Mouse (Mus musculus): ENCODE data around the gene Phactr4.

Gene Phactr4

GRCm38 (mm10) chr4:132338943-132339342 lies 83.3 kb downstream of the Phactr4 start:
- DNase-seq (ENCODE audit: low spot score) = no peak

DNA sequence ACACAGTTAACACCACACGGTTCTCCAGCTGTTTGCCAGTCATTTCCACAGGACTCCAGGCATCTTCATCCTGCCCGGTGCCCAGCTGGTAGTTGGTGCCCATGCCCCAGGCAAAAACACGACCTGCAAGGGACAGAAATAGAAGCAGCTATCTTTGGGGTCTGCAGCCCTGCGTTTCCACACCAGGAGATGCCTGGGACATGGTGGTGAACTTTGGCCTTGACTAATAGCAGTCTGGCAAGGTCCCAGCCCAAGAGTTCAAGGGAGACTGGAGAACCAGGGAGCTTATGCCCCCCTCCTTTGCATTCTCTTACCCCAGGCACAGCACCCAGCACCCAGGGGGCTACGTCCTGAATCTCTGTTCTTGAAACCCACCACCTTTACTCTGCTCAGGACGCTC lies 89.4 kb downstream of the Phactr4 start:
- DNase-seq (ENCODE audit: low spot score) = no peak

GRCm38 (mm10) chr4:132331960-132332359 lies 90.3 kb downstream of the Phactr4 start:
- DNase-seq (ENCODE audit: low spot score) = no peak

- no peak for DNase-seq (ENCODE audit: low spot score)
Observed at GRCm38 (mm10) chr4:132329835-132330354, 92.4 kb downstream of the Phactr4 start.

DNA sequence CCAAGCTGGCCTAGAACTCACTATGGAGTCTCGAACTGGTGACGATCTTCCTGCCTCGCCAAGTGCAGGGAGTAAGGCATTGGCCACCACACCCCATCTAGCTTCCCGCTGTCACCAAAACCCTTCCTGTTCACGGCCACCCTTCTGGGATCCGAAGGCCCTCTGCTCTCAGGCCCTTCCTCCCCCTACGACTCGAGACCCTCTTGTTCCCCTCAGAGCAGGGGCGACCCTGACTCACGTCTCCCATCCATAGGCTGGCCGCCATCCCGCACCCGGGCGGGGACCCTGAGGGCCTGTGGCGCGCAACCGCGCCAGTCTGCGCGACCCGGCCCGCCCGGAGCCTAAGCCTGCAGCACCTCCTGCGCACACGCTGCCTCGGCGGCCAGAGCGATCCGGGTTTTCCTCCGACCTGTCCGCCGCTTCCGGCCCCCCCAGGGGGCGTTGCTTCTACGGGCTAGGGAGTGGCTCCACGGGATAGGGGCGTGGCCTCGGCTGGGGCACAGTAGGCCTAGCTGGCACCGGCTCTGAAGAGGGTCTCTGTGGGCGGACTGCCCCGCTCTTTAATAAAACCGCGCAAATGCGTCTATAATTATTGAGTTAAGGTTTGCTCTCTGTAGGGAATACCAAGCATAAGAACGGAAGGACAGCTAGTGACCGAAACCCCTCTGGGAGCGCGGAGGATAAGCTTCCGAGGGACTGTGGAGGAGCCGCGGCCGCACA lies 93.0 kb downstream of the Phactr4 start, which contains the start of gene Trnau1ap:
TSS of gene Trnau1ap (minus strand) at position 424 of the 720 bp plus-strand sequence.
- DNase-seq (ENCODE audit: low spot score) = peak; percentile 96

DNA sequence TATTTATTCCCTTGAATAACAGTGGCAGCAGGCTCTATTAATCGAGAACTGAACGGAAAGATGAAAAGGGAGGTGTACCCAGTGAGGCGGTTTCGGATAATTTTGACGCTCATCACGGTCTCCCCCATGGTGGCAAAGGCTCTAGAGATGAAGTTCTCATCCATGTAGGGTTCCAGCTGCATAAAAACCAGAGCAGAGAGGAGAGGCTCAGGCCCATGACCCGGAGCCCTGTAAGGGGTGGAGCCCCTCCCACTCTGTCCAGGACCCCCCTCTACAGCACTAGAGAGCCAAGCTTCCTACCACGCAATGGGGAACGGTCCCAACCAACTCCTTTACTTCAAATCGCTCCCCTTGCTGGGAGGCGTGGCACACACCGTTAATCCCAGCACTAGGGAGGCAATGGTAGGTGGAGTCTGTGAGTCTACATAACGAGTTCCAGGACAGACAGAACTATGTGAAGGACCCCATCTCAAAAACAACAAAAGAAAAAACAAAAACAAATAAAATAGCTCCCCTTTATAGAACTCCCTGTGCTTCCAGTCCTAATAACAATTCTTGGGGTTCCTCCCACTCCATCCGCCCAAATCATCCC lies 93.8 kb downstream of the Phactr4 start:
- no peak for DNase-seq (ENCODE audit: low spot score)

GRCm38 (mm10) chr4:132326481-132326880 lies 95.8 kb downstream of the Phactr4 start:
- no peak for DNase-seq (ENCODE audit: low spot score)

- no peak for DNase-seq (ENCODE audit: low spot score)
Observed at GRCm38 (mm10) chr4:132315711-132316110, 106.6 kb downstream of the Phactr4 start.

GRCm38 (mm10) chr4:132312627-132313026 lies 109.7 kb downstream of the Phactr4 start:
- DNase-seq (ENCODE audit: low spot score) = no peak

GRCm38 (mm10) chr4:132311801-132312200 lies 110.5 kb downstream of the Phactr4 start:
- peak; percentile 41 for DNase-seq (ENCODE audit: low spot score)

- DNase-seq (ENCODE audit: low spot score) = no peak
Observed at GRCm38 (mm10) chr4:132311209-132311608, 111.1 kb downstream of the Phactr4 start.

DNA sequence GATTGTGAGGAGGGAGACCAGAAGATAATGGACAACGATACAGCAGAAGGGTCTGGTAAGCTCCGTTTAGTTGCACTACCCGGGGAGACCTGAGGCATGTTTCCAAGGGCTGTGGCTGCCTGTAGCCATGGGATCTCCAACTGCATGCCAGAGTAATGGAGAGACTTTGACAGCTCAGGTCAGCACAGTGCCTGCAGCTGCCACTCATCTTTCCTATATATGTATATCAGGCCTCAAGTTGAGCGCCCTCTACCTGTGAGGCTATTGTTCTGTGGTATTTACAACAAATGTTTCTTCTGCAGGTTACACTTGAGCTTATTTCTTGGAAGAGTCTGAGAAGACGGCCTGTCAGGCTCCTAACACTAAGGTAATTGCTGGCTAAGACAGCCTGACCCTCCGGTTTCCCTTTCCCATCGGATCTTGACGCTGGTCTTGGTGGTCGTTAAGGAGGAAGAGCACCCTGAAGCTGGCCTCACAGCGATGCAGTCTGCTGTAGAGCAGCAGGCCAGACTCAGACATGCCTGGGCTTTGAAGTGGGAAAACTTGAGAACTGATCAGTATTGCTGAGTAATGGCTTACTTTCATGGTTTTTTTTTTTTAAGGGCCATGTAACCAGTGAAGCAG lies 112.3 kb downstream of the Phactr4 start:
- DNase-seq (ENCODE audit: low spot score) = peak; percentile 47

GRCm38 (mm10) chr4:132309140-132309848 lies 113.0 kb downstream of the Phactr4 start:
- peak; percentile 23 for DNase-seq (ENCODE audit: low spot score)

DNA sequence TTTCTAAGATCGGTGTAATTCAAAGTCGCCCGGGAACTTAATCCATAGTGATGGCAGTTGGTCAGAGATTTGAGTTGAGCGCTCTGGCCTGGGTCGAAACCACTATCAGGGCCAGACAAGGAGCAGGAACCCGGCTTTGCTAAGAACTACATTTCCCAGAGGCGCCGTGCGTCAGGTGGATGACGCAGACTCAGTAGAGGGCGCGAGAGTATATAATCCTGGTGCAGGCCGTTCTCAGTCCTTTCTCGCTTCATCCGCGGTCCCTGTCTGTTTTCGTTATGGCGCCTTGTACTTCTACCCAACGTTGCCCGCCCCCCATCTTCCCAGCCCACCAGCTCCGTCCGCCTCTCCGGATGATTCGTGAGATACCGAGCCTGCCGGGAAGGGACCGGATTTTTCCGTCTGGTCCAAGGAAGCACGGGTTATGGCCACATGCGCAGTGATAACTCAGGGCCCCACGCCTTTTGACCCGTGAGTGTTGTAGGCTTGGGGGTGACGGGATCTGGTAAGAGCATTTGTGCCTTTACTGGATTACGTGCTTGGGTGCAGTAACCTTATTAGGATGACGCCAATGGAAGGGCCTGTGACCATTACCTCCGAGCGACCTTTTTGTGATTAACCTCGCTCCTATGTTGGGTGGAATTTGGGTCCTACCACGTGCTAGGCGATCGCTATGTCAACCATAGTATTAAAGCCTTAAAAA lies 113.7 kb downstream of the Phactr4 start:
- DNase-seq (ENCODE audit: low spot score) = peak; percentile 91

GRCm38 (mm10) chr4:132306004-132306403 lies 116.3 kb downstream of the Phactr4 start:
- DNase-seq (ENCODE audit: low spot score) = no peak
